Mouse (Mus musculus): ENCODE data around the gene Mfsd6l.

The Mfsd6l gene

DNA sequence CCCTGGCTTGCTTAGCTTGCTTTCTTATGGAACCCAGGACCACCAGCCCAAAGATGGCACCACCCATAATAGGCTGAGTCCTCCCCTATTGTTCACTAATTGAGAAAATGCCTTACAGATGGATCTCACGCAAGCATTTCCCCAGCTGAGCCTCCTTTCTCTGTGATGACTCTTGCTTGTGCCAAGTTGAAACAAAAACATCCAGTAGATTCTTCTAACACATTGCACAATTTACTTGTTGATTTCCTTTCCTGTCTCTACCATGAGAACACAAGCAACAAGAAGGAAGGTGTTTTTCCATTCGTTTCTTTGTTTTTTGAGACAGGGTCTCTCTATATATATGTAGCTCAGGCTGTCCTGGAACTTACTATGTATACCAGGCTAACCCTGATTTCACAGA, 51.1 kb downstream of the Mfsd6l start:
- DNase-seq = no peak
